Mouse (Mus musculus) ovary, postnatal 10 days (tissue): ENCODE data around the gene Rbm12.
A peak's percentile ranks its signal among the peaks of the same experiment; 100 is the strongest.

Experiments used
- DNase-seq: peaks from one replicate; pipeline ENCODE4 v3.0.0; 2022; ENCODE audit warnings: low spot score

The Rbm12 gene

DNA sequence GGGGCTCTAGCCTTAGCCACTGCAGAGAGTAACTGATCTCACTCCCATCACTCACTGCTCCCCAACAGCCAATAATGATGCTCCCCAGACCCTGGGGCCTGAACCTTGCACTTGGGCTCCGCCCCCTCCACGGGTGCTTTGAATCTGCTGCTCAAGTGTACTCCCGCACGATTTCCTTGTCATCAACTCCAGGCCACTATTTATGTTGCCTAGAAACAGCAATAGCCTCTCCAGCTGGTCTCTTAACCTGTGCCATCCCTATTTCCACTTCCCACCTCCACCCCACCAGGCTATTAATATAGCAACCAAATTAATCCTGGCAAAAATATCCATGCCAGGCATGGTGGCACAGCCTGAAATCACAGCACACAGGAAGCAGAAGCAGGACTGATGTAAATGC lies 32.1 kb downstream of the Rbm12 start:
- DNase-seq, result no peak

DNA sequence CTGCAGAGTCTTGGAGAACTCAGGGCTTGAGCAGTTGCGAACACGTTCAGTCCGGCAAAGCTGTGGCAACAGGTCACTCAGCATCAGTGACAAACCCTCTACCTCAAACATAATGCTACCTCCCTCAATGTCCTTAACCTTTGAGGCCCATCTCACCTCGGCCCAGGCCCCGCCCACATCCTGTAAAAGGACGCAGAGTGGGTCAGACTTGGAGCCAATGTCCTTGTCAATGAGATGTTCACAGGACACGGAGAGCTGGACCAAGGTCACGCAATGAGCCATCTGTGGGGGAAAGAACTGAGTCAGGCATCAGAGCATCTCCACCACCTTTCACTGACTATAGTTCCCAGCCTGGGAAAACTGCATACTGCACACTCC lies 32.6 kb downstream of the Rbm12 start:
- no peak for DNase-seq

DNA sequence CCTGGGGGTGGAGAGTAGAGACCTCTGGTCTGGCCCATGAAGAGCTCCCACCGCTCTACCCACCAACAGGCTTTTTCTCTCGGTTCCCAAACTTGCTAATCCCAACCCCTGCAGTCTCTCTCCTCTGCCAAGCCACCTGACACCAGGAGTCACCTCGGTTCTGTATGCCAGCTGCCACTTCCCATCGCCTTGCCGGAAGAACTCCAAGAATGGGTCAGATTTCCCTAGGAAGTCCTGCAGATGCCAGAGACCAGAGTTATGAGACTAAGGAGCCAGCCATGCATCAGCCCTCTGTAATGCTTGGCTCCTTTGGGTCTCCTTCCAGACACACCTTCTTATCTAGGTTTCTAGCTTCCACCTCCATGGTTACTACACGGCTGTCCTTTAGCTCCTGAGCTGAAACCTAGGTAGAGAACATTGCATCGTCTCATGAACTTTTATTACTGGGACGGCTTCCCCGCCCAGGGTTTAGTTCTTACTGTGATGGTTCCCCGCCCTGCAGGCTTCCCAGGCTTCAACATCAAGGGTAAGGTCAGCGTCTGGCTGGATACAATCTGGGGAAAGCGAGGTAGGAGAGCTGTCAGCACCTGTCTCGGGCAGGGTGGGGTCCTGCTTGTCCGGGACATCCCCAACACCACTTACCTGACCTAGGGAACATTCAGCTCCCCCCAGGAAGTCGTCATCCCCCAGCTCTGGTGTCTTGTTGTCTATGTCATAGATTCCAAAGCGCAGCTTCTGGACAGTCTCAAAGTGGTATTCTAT lies 33.2 kb downstream of the Rbm12 start:
- DNase-seq, result no peak

DNA sequence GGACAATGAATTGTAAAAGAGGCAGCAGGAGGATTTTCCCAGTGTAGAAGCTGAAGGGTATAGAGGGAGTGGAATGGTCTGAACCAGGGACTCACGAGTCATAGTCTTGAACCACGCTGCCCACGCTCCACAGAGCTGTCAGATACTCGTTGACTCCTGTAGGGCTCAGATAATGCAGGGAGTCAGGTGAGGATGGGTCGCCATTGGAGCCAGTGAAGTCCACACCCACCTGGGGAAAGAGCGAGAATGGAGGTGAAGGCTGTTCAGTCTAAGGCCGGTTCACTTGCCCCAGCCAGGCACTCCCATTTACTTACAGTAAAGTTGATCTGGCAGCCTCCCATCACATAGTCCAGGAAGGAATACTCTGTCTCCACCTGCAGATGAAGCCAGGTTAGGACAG lies 34.3 kb downstream of the Rbm12 start:
- no peak for DNase-seq

DNA sequence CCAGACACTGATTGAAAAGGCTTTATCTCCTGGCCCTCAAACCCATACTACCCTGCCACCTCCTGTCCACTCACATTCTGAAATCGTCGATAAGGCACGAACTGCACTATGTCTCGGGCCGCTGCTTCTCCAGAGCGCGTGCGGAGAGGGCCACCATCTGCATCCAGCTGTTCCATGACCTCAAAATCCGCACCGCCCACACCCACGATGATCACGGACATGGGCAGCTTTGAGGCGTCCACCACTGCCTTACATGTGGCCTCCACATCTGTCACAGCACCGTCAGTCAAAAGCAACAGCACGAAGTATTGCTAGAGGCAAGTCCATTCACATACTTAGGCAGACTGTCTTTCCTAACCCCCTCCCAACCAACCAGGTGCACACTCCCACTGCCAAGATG lies 38.1 kb downstream of the Rbm12 start:
- DNase-seq, result no peak

DNA sequence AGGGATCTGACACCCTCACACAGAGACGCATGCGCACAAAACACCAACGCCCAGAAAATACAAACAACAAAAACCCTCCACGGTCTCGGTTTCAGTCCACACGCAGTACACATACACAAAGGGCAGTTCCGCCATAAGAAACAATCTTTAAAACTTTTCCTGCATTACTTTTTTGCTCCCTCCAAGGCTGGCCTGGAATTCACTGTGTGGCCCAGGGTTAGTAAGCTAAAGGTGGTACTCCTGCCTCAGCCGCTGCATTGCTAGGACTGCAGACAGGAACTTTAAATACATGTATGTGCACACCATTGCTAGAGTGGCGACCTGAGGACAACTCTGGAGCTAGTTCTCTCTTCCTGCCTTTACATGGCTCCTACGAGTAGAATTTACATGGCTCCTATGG lies 40.5 kb downstream of the Rbm12 start:
- no peak for DNase-seq

DNA sequence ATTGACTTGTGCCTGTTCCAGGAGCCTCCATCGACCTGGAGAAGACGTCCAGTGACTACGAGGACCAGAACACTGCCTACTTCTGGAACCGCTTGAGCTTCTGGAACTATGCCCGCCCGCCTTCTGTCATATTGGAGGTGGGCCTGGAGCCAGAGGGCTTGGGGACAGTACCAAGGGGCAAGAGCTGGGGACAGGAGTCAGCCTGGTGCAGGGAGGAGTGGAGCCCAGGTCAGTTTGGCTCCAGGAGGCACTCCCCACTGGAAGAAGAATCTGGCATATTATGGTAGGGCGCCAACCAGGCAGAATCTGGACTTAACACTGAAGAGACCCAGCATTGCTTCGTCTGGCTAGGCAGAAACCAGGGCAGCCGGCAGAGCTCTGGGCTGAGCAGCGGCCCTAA lies 43.9 kb downstream of the Rbm12 start:
- no peak for DNase-seq

DNA sequence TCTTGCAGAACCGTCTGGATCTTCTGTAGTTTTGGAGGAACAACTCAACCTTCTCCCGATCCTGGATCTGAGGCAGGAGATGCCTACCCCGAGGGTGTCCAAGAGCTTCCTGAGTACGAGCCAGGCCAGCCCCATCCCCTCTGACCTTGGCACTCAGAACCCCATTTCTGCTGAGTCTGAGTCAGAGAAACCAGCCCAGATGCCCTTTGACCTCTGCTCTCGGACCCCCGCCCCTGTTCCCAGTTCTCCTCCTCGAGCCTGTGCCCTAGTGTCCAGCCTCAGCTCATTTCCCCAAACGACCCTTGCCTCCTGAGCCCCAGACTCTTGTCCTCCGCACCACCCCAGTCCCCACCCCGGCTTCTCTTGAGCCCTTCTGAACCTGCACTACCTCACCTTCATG lies 45.7 kb downstream of the Rbm12 start:
- DNase-seq, result no peak

DNA sequence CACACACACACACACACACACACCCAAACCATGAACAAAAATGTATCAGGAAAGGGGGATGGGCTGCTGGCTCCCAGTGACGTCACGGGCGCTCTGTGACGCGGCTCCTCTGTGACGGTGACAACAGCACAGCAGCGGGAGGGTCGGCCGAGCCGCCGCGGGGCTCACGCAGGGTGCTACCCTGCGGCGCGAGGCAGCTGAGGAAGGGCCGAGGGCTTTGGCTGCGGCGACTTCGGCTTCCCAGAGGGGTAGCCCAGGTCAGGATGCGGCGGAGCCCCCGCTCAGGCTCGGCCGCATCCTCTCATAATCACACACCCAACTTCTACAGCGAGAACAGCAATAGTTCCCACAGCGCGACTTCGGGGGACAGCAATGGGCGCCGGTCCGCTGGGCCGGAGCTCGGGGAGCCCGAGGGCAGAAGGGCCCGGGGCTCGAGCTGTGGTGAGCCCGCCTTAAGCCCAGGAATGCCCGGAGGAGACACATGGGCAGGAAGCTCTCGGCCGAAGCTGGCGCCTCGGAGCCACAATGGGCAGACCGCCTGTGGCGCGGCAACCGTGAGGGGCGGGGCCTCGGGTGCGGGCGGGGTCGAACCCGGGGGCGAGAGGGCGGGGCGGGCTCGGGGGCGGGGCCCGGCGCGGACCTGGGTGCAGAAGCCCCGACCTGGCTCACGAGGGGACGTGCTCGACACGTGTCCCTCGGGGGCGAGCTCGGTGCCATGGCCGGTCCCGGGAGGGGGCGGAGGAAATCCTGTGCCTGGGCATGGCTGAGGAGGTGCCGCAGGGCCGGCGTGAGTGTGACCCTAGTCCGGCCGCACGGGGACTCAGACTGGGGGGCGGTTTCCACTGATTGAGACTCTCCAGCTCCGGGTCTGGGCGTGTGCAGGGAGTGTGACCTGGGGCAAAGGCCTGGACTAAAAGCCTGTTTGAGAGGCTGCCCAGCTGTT lies 46.4 kb downstream of the Rbm12 start, which contains the start of gene Spag4:
Spag4 (plus strand) TSS at position 77 of the 943 bp plus-strand sequence.
- DNase-seq, result peak; percentile 45

DNA sequence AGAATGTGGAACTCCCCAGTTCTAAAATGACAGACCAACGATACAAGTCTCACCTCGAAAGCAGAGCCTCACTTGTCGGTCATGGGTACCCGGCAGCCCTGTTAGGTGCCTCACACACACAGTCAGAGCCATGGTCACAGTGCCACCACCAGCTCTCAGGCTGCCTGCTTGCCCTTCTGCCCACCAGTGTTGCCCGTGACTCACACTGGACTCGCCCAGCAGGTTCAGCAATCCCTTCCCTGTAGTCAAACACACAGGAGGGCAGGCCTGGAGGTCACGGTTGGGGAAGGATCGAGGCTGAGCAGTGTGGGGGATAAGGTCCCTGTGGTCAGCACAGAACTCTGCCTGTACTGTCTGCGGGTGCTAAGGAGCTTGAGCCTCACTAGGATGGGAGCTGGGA lies 59.0 kb downstream of the Rbm12 start, which contains the start of gene Fer1l4:
Fer1l4 (minus strand) TSS at position 132 of the 400 bp plus-strand sequence.
- DNase-seq, result no peak

DNA sequence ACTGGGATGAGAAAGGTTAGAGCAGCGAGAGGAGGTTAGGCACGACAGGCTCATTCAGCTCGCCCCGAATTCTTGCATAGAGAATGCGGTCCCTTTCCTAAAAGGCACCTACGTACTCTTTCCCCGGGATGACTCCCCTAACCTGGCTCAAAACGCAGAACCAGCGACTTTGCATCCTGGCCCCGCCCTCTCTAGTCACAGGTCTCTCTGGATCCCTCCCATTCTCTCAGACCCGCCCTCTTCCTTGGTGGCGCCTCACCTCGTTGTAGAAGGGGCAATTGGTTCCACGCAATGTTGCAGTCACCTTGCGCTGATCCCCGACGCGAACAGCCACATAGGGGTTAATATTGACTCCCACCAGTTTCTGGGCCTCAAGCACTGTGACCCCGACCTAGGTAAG lies 63.8 kb downstream of the Rbm12 start:
- no peak for DNase-seq

DNA sequence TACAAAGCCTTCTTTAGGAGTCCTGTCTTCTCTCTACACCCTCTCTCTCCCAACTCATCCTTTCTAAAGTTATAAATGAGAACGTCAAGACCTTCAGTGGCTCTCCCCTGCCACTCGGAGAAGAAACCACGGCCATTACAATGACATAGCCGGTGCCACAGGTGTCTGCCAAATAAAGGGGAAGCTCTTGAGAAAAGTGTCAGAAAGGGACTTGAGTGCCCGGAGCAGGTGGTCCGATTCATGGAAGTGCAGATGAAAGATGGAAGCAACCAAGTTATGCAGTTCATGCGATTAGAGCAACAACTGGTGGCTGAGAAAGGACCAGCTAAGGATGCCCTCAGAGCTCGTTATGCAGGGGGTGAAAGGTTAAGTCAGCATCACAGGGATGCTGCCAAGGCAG lies 68.9 kb downstream of the Rbm12 start:
- DNase-seq, result no peak
